Mouse (Mus musculus) urinary bladder, postnatal 4 days (tissue): ENCODE measurements around the gene Slc9a9.
"Not testable (repeated sequence)": the region's sequence is repeated elsewhere in the genome, so short reads cannot be mapped to it uniquely, and the experiment has no call there.

Experiments
- DNase-seq, 2 experiments: peaks; one replicate each; pipeline ENCODE4 v3.0.0; 2021 to 2022; ENCODE audit warnings: low spot score in 2 of 2

Slc9a9 gene

GRCm38 (mm10) chr9:94669791-94670577 lies at the start of gene Slc9a9:
Slc9a9 (plus strand) TSS chr9:94669909.
- DNase-seq, result no peak

GRCm38 (mm10) chr9:94620342-94620741 lies 49.4 kb upstream of the Slc9a9 start:
- no peak for DNase-seq

GRCm38 (mm10) chr9:94620846-94621245 lies 48.9 kb upstream of the Slc9a9 start:
- DNase-seq, result peak in 1 of 2 experiments; percentile 14

- peak in 1 of 2 experiments; percentile 10 for DNase-seq
Measured at GRCm38 (mm10) chr9:94621902-94622301, 47.8 kb upstream of the Slc9a9 start.

- DNase-seq, result no peak
Measured at GRCm38 (mm10) chr9:94626737-94627136, 43.0 kb upstream of the Slc9a9 start.

- no peak for DNase-seq
Measured at GRCm38 (mm10) chr9:94628948-94629347, 40.8 kb upstream of the Slc9a9 start.

- DNase-seq, result not testable (repeated sequence)
Measured at GRCm38 (mm10) chr9:94634275-94634674, 35.4 kb upstream of the Slc9a9 start.

GRCm38 (mm10) chr9:94645631-94646030 lies 24.1 kb upstream of the Slc9a9 start:
- DNase-seq, result no peak

GRCm38 (mm10) chr9:94647425-94647824 lies 22.3 kb upstream of the Slc9a9 start:
- DNase-seq, result no peak

- DNase-seq, result no peak
Measured at GRCm38 (mm10) chr9:94649991-94650390, 19.7 kb upstream of the Slc9a9 start.

GRCm38 (mm10) chr9:94653198-94653597 lies 16.5 kb upstream of the Slc9a9 start:
- DNase-seq, result no peak

- DNase-seq, result no peak
Measured at GRCm38 (mm10) chr9:94653827-94654226, 15.9 kb upstream of the Slc9a9 start.

GRCm38 (mm10) chr9:94656265-94656664 lies 13.4 kb upstream of the Slc9a9 start:
- no peak for DNase-seq

GRCm38 (mm10) chr9:94659401-94660152 lies 10.1 kb upstream of the Slc9a9 start:
- no peak for DNase-seq

- no peak for DNase-seq
Measured at GRCm38 (mm10) chr9:94661768-94662167, 7.9 kb upstream of the Slc9a9 start.

GRCm38 (mm10) chr9:94665248-94665647 lies 4.5 kb upstream of the Slc9a9 start:
- no peak for DNase-seq

GRCm38 (mm10) chr9:94668589-94668988 lies 1.1 kb upstream of the Slc9a9 start:
- DNase-seq, result no peak

- DNase-seq, result no peak
Measured at GRCm38 (mm10) chr9:94670704-94671103, 995 bp downstream of the Slc9a9 start.

- no peak for DNase-seq
Measured at GRCm38 (mm10) chr9:94674704-94675103, 5.0 kb downstream of the Slc9a9 start.

GRCm38 (mm10) chr9:94678021-94678655 lies 8.4 kb downstream of the Slc9a9 start:
- DNase-seq, result no peak

GRCm38 (mm10) chr9:94680468-94681094 lies 10.9 kb downstream of the Slc9a9 start:
- DNase-seq, result no peak

- peak; percentile 56 to 72 for DNase-seq
Measured at GRCm38 (mm10) chr9:94681095-94681487, 11.4 kb downstream of the Slc9a9 start.
